Mouse (Mus musculus) heart, postnatal 0 days (tissue): ENCODE measurements at regions not wholly inside any gene's neighbourhood (a gene's known extent, or its start where the extent isn't known, plus 50 kb on each side); places are given as distances from the start of the nearest gene placed in this dataset.

Experiments used
- ATAC-seq: fragments of 200-750 bp; cut with Nextera tagmentation; 2 replicates; pipeline ENCODE4 v1.8.0; 2017; ENCODE audit warnings: low read depth, moderate number of reproducible peaks, moderate library complexity; ENCODE audit not compliant: insufficient read depth
- DNase-seq: peaks from one replicate; pipeline ENCODE4 v3.0.0-alpha.2; 2016; ENCODE audit warnings: low spot score
- H3K27ac ChIP-seq: fragments of 300-500 bp; sonication (generic); 2 replicates; pipeline ENCODE4 v1.5.1; 2014; ENCODE audit warnings: low read depth, mild to moderate bottlenecking
- H3K27me3 ChIP-seq: fragments of 300-500 bp; sonication (generic); 2 replicates; pipeline ENCODE4 v1.6.1; 2014; ENCODE audit warnings: low read length, mixed read lengths; ENCODE audit not compliant: control insufficient read depth, insufficient read depth
- H3K36me3 ChIP-seq: fragments of 300-500 bp; sonication (generic); replicated peaks from 2 replicates; pipeline ENCODE4 v1.6.1; 2014; ENCODE audit warnings: low read length, mixed read lengths; ENCODE audit not compliant: control insufficient read depth, insufficient read depth
- H3K4me1 ChIP-seq: fragments of 300-500 bp; sonication (generic); 2 replicates; pipeline ENCODE4 v1.6.1; 2014; ENCODE audit warnings: antibody characterized with exemption; ENCODE audit not compliant: control insufficient read depth, insufficient read depth
- H3K4me2 ChIP-seq: fragments of 300-500 bp; sonication (generic); 2 replicates; pipeline ENCODE4 v1.6.1; 2014; ENCODE audit warnings: low read depth, mild to moderate bottlenecking, low read length, moderate library complexity
- H3K4me3 ChIP-seq: fragments of 300-500 bp; sonication (generic); 2 replicates; pipeline ENCODE4 v1.5.1; 2014; ENCODE audit warnings: low read depth, low read length
- H3K9ac ChIP-seq: fragments of 300-500 bp; sonication (generic); replicated peaks from 2 replicates; pipeline ENCODE4 v1.6.1; 2014; ENCODE audit warnings: low read depth, low read length, mixed read lengths
- H3K9me3 ChIP-seq: fragments of 300-500 bp; sonication (generic); replicated peaks from 2 replicates; pipeline ENCODE4 v1.6.1; 2016; ENCODE audit warnings: low read length; ENCODE audit not compliant: control insufficient read depth
- CTCF ChIP-seq: IDR thresholded peaks from 2 replicates; pipeline ENCODE4 v1.5.1; 2016; ENCODE audit warnings: antibody characterized with exemption, control low read depth, low read depth
- EP300 ChIP-seq: IDR thresholded peaks from 2 replicates; pipeline ENCODE4 v1.6.1; 2016; ENCODE audit warnings: antibody characterized with exemption, low read depth
- WGBS: fragments of 180-500 bp; shearing (Covaris S2); extraction: QIAGEN DNeasy Blood & Tissue Kit; methylation state at CpG from one replicate; pipeline ENCODE4 v1.1.7; 2014; 5-methylcytosine and 5-hydroxymethylcytosine counted together

DNA sequence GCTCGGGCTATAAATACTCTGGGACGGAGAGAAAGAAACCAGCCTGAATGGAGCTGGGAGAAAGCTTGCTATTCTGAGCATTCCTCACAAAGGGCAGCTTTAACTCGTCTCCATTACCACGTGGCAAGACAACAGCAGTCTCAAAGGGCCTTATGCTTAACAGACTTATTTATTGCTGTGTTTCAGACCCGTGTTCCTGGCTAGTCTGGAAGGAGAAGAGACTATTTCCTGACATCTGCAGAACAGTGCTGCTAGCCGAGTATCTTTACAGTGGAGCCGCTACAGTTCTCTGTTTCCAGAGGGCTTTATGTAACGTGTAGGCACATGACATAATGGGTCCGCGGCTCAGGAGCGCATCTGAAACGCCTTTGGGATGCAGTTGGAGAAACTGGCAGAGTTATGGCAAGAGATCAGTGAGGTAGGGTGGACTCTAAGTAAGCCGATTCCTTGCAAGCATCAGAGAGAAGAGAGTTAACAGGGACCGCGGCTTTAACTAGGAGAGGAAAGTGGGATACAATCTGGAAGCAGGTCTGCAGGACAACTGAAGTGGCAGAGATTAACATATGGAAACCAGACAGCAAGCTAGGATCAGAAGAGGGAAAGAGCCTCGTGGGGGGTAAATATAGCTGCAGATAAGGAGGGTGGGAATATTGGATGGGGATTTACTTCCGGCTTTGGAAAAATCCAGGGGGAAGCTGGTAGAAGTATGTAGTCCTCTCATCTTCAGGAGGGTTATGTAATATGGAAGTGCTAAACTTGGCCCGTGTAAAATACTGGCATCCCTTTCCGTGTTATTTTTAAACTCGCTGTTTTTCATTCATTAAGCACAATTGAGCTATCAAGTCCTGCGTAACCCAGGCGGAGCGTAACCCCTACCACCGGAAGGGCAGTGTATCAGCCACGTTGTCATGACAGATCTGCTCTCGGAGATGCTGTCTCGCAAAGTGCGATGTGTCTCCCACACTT lies 229.3 kb upstream of the Prickle1 start:
- ATAC-seq (peak; percentile 36; the same call in 1 of the 2 replicates), DNase-seq (peak; percentile 17)
- Histone ChIP-seq H3K4me2 (peak overlapping the region; percentile 77), H3K9me3 (no peaks in the 10 kb centered on the region), H3K4me3 (peak overlapping the region; percentile 44), H3K4me1 (0 out of 2 replicates have a peak, but pooled peaks cover 15% of the 10 kb centered on the region), H3K27ac (peak overlapping the region; percentile 57), H3K9ac (peak overlapping the region; percentile 12; the same call in 1 of the 2 replicates), H3K27me3 (no peaks in the 10 kb centered on the region), H3K36me3 (no peaks in the 10 kb centered on the region)
- TF ChIP-seq EP300 (no peak; the same call in 1 of the 2 replicates), CTCF (no peak)
- 13% methylated on average over 28 of the region's 28 CpGs for WGBS

GRCm38 (mm10) chr15:93821236-93821635 lies 225.5 kb upstream of the Prickle1 start:
- H3K27me3 ChIP-seq, result no peaks in the 10 kb centered on the region
- H3K9me3 ChIP-seq, result no peaks in the 10 kb centered on the region
- H3K4me3 ChIP-seq, result no peak overlapping the region
- H3K27ac ChIP-seq, result no peak overlapping the region
- WGBS, result 62% methylated on average over 6 of the region's 6 CpGs
- no peak for DNase-seq
- H3K36me3 ChIP-seq, result no peaks in the 10 kb centered on the region
- no peak for ATAC-seq
- no peak overlapping the region for H3K4me2 ChIP-seq
- H3K4me1 ChIP-seq, result 0 out of 2 replicates have a peak, but pooled peaks cover 15% of the 10 kb centered on the region
- TF ChIP-seq CTCF (no peak), EP300 (no peak)
- H3K9ac ChIP-seq, result no peak overlapping the region

GRCm38 (mm10) chr15:93812011-93812410 lies 216.3 kb upstream of the Prickle1 start:
- no peaks in the 10 kb centered on the region for H3K27me3 ChIP-seq
- no peak overlapping the region for H3K4me2 ChIP-seq
- no peaks in the 10 kb centered on the region for H3K4me1 ChIP-seq
- 75% methylated on average over 7 of the region's 7 CpGs for WGBS
- H3K9ac ChIP-seq, result no peak overlapping the region
- no peak overlapping the region for H3K27ac ChIP-seq
- H3K9me3 ChIP-seq, result peaks cover 12% of the 10 kb centered on the region; the same call in 1 of the 2 replicates
- DNase-seq (no peak), ATAC-seq (no peak)
- TF ChIP-seq CTCF, result no peak
- no peak for TF ChIP-seq EP300
- no peak overlapping the region for H3K4me3 ChIP-seq
- no peaks in the 10 kb centered on the region for H3K36me3 ChIP-seq

- no peak overlapping the region for H3K4me3 ChIP-seq
- WGBS, result 69% methylated on average over 8 of the region's 8 CpGs
- H3K36me3 ChIP-seq, result no peaks in the 10 kb centered on the region
- ATAC-seq (no peak), DNase-seq (no peak)
- H3K9ac ChIP-seq, result no peak overlapping the region
- no peaks in the 10 kb centered on the region for H3K4me1 ChIP-seq
- H3K4me2 ChIP-seq, result no peak overlapping the region
- no peaks in the 10 kb centered on the region for H3K27me3 ChIP-seq
- no peak for TF ChIP-seq CTCF
- TF ChIP-seq EP300, result no peak
- H3K27ac ChIP-seq, result no peak overlapping the region
- H3K9me3 ChIP-seq, result no peaks in the 10 kb centered on the region
Observed at GRCm38 (mm10) chr15:93807993-93808392, 212.3 kb upstream of the Prickle1 start.

- ATAC-seq, result no peak
- H3K27me3 ChIP-seq, result no peaks in the 10 kb centered on the region
- WGBS, result 85% methylated on average over 8 of the region's 8 CpGs
Observed at GRCm38 (mm10) chr15:93807505-93807904, 211.8 kb upstream of the Prickle1 start.

More at GRCm38 (mm10) chr15:93807505-93807904, 211.8 kb upstream of the Prickle1 start:
- Histone ChIP-seq H3K9me3 (no peaks in the 10 kb centered on the region), H3K36me3 (no peaks in the 10 kb centered on the region), H3K4me2 (no peak overlapping the region), H3K9ac (no peak overlapping the region), H3K4me1 (no peaks in the 10 kb centered on the region), H3K4me3 (no peak overlapping the region), H3K27ac (no peak overlapping the region)
- TF ChIP-seq EP300, result no peak
- TF ChIP-seq CTCF, result no peak
- DNase-seq, result no peak
